Mouse (Mus musculus) liver, embryonic 15.5 days (tissue): ENCODE data around the gene Insm1. TPM values are rescaled to one million over a fixed set of nuclear protein-coding genes. Genes with fewer than 3 reads are reported as not detected.

Experiments
- ATAC-seq: fragments of 200-750 bp; cut with Nextera tagmentation; 2 replicates; pipeline ENCODE4 v1.8.0; 2017; ENCODE audit warnings: moderate number of reproducible peaks, mild to moderate bottlenecking, moderate library complexity; ENCODE audit not compliant: insufficient read depth
- H3K27ac ChIP-seq: fragments of 300-500 bp; sonication (generic); replicated peaks from 2 replicates; pipeline ENCODE4 v1.5.1; 2015; ENCODE audit warnings: mild to moderate bottlenecking, inconsistent platforms
- H3K27me3 ChIP-seq: fragments of 300-500 bp; sonication (generic); 2 replicates; pipeline ENCODE4 v1.6.1; 2015; ENCODE audit warnings: mild to moderate bottlenecking, inconsistent platforms
- H3K36me3 ChIP-seq: fragments of 300-500 bp; sonication (generic); replicated peaks from 2 replicates; pipeline ENCODE4 v1.6.1; 2015; ENCODE audit warnings: moderate library complexity, mild to moderate bottlenecking, inconsistent platforms
- H3K4me1 ChIP-seq: fragments of 300-500 bp; sonication (generic); replicated peaks from 2 replicates; pipeline ENCODE4 v1.6.1; 2015; ENCODE audit warnings: inconsistent platforms
- H3K4me2 ChIP-seq: fragments of 300-500 bp; sonication (generic); 2 replicates; pipeline ENCODE4 v1.6.1; 2015; ENCODE audit warnings: moderate library complexity, mild to moderate bottlenecking, inconsistent platforms
- H3K4me3 ChIP-seq: fragments of 300-500 bp; sonication (generic); replicated peaks from 2 replicates; pipeline ENCODE4 v1.5.1; 2015; ENCODE audit warnings: mild to moderate bottlenecking, inconsistent platforms
- H3K9ac ChIP-seq: fragments of 300-500 bp; sonication (generic); 2 replicates; pipeline ENCODE4 v1.6.1; 2015; ENCODE audit warnings: moderate library complexity, mild to moderate bottlenecking, inconsistent platforms
- H3K9me3 ChIP-seq: fragments of 300-500 bp; sonication (generic); replicated peaks from 2 replicates; pipeline ENCODE4 v1.6.1; 2016; ENCODE audit warnings: inconsistent platforms
- WGBS: fragments of 180-500 bp; shearing (Covaris S2); methylation state at CpG from one replicate; pipeline ENCODE4 v1.1.7; 2015; ENCODE audit warnings: mixed read lengths; ENCODE audit not compliant: insufficient replicate concordance; 5-methylcytosine and 5-hydroxymethylcytosine counted together
- polyA plus RNA-seq: library from polyadenylated mRNA; unstranded; fragments of >200 nt; fragmentation: Nextera tagmentation; extraction: Ambion mirVana; gene quantifications from 2 replicates; pipeline ENCODE4 v1.2.1, GENCODE M21; 2015

The Insm1 gene
- polyA plus RNA-seq, 1 experiment from 2014 or later: not detected

DNA sequence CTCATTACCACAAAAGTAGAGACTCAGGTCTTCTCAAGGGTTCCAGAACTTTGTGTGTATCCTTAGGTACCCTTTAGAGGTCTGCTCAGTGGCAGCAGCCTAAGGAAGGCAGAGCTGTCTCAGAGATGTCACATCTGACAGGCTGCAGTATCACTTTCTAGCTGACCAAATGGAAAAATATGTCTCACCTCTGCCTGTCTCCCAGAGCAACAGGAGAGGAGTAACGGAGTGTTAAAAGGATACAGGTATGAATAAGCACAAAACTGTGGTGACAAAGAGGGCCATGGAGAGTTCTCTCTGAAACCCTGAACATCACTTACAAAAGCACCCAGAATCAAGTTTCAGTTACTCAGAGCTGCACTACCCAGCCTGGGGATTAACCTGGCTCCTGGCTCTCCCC lies 32.7 kb downstream of the Insm1 start:
- no peaks in the 10 kb centered on the region for H3K27me3 ChIP-seq
- H3K4me3 ChIP-seq: no peak overlapping the region
- no peaks in the 10 kb centered on the region for H3K4me1 ChIP-seq
- H3K4me2 ChIP-seq: no peak overlapping the region
- no peak overlapping the region for H3K27ac ChIP-seq
- H3K36me3 ChIP-seq: no peaks in the 10 kb centered on the region
- H3K9me3 ChIP-seq: no peaks in the 10 kb centered on the region
- no peak for ATAC-seq
- H3K9ac ChIP-seq: no peak overlapping the region
- 63% methylated on average over 1 of the region's 1 CpGs for WGBS

DNA sequence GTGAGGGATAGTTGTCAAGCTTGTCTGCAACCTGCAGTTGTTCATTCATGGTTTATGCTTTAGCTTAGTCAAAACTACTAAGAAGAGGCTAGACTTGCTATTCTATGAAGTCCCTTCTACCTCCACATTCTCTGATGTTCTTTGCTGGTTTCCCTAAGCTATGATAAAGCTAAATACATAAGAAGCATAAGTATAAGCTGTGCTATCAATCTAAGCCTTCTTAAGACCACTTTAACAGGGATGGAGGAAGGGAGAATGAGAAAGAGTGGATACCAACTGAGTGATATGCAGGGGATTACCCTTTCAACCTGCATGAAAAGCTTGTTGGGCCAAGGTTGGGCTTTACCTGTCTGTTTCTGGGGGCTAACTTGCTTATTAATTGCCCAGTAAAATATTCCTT lies 33.9 kb downstream of the Insm1 start:
- Histone ChIP-seq H3K9me3 (no peaks in the 10 kb centered on the region), H3K36me3 (no peaks in the 10 kb centered on the region), H3K9ac (no peak overlapping the region), H3K4me1 (no peaks in the 10 kb centered on the region), H3K4me2 (no peak overlapping the region), H3K4me3 (no peak overlapping the region), H3K27ac (no peak overlapping the region), H3K27me3 (no peaks in the 10 kb centered on the region)
- ATAC-seq: no peak

DNA sequence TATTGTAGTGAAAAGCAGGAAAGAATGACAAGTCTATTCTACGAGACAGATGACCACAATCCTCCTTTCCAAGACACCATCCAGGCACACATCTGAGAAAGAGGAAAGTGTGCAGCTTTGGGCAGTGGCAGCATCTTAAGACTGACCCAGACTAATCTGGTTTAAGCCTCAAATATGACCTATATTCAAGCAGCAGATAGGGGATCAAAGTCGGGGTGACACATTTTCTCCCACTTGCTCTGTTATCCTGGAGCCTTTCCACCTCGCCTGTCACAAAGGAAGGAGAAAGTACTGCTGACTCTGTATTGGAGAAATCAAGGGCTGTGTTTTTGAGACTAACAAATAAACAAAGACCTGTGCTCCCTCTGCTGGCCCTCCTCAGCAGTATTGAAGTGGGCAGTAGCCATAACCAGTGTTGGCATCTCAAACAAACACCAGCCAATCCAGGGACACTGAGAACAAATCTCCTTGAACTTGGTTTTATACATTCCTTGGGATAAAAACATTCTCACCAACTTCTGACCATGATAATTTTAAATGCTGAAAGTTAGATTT lies 34.7 kb downstream of the Insm1 start:
- H3K36me3 ChIP-seq: no peaks in the 10 kb centered on the region
- no peak overlapping the region for H3K27ac ChIP-seq
- 52% methylated on average over 3 of the region's 3 CpGs for WGBS
- no peak overlapping the region for H3K4me3 ChIP-seq
- H3K27me3 ChIP-seq: no peaks in the 10 kb centered on the region
- H3K4me2 ChIP-seq: no peak overlapping the region
- no peaks in the 10 kb centered on the region for H3K4me1 ChIP-seq
- no peak overlapping the region for H3K9ac ChIP-seq
- no peaks in the 10 kb centered on the region for H3K9me3 ChIP-seq
- ATAC-seq: no peak

DNA sequence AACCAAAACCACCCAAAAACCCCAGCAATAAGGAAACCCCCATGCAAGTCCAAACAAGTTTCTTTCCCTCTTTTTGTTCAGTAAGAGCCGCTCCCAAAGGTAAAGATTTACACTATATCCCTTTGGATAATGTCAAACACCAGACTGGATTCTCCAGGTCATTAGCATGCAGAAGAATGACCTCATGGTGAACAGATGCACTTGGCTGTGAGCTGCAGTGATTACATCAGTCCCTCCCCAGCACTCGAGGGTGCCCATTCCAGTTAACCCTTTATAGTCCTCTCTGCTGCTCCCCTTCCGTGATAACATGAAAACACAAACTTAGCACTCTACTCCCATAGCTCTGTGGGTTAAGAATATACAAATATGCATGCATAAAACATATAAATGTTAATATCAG lies 35.3 kb downstream of the Insm1 start:
- H3K9ac ChIP-seq: no peak overlapping the region
- no peak for ATAC-seq
- no peak overlapping the region for H3K27ac ChIP-seq
- H3K9me3 ChIP-seq: no peaks in the 10 kb centered on the region
- H3K4me1 ChIP-seq: no peaks in the 10 kb centered on the region
- H3K4me2 ChIP-seq: no peak overlapping the region
- WGBS: 43% methylated on average over 3 of the region's 3 CpGs
- no peak overlapping the region for H3K4me3 ChIP-seq
- no peaks in the 10 kb centered on the region for H3K36me3 ChIP-seq
- H3K27me3 ChIP-seq: no peaks in the 10 kb centered on the region

DNA sequence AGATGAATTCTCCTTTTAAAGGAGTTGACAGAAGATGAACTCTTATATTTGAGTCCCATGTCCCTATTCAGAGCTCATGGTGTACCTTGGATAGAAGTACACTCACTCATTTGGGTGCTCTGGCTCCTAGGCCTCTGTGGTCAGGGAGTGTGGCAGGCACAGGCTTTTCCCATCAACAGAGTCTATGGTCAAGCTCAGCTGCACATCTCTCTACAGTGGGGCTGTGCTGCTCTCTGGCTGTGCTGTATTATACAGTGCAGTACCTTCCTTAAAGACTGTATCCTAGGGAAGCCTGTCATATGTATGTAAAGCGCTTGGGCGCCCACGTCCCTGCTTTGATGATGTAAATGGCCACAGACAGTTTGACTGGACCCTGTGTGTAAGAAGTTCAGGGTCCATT lies 35.9 kb downstream of the Insm1 start:
- 76% methylated on average over 3 of the region's 3 CpGs for WGBS
- no peaks in the 10 kb centered on the region for H3K27me3 ChIP-seq
- no peak for ATAC-seq

DNA sequence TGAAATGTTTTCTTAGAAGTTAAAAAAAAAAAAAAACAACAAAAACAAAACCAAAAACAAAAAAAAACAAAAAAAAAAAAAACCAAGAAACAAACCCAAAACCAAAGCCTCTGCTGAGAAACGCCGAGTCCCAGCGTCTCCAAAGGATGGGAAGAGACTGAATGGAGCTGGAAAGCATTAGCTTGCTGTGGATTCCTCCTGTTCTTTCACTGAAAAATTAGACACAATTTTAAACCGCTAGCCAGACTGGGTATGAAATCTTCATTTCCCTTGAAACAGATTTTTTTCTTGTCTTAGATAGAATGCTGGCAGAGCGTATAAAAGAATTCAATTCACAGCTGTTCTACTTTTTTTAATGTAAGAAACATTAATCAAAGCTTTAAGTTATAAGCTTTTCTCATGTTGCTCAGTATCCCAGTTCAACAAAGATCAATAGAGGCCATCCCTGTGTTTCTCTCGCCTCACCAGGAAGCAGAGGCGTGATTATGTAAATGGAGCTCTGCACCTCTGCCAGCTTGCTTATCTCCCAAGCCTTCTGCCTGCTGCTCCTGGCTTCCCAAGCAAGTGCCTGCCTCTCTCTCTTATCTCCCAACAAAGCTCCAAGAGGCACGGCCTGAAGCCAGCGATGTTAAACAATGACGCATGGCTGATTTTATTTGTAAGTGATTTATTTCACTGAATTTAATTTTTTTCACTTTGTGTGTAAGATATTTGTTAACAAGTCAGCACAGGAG lies 37.2 kb downstream of the Insm1 start:
- WGBS: 45% methylated on average over 10 of the region's 10 CpGs
- ATAC-seq: no peak
- no peak overlapping the region for H3K27ac ChIP-seq
- H3K4me1 ChIP-seq: no peaks in the 10 kb centered on the region
- no peaks in the 10 kb centered on the region for H3K27me3 ChIP-seq
- H3K9me3 ChIP-seq: no peaks in the 10 kb centered on the region
- no peaks in the 10 kb centered on the region for H3K36me3 ChIP-seq
- H3K4me2 ChIP-seq: no peak overlapping the region
- no peak overlapping the region for H3K4me3 ChIP-seq
- H3K9ac ChIP-seq: no peak overlapping the region

More for the DNA sequence above, 35.9 kb downstream of the Insm1 start:
- H3K9ac ChIP-seq: no peak overlapping the region
- no peaks in the 10 kb centered on the region for H3K9me3 ChIP-seq
- H3K27ac ChIP-seq: no peak overlapping the region
- no peaks in the 10 kb centered on the region for H3K4me1 ChIP-seq
- no peaks in the 10 kb centered on the region for H3K36me3 ChIP-seq
- no peak overlapping the region for H3K4me2 ChIP-seq
- no peak overlapping the region for H3K4me3 ChIP-seq

DNA sequence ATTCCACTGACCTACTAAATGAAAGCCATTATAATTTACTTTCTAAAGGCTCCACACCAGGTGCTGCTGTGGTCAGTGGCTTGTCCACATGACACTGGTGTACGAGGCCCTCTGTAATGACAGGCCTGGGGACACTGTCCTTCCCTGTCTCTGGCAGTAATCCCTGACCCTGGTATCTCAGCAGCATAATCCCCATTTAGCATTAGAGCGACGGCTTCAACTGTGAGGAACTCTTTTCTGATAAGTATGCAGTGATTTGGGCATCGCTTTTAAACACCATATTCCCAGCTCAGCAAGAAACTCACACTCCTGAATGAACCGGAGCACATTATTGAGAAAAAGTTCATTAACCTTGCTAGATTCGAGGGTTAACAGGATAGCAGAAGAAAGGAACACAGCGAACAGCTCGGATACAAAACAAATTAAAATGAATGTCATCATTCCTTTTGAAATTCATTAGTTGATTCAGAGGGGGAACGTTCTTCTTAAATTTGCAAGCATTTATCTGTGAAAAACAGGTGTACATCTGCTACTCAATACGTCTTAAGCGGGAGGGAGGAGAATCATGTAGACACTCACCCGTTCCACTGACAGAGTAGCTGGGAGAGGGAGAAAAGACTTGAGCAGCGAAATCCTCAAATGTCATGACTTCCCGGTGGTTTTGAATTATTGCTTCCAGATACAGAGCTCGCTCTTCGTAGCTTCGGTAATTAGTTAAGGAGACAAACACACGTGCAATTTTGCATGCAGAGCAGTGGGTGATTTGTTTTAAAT lies 38.3 kb downstream of the Insm1 start:
- Histone ChIP-seq H3K9ac (no peak overlapping the region), H3K4me3 (no peak overlapping the region), H3K4me1 (no peaks in the 10 kb centered on the region), H3K27ac (no peak overlapping the region), H3K4me2 (no peak overlapping the region), H3K27me3 (no peaks in the 10 kb centered on the region), H3K36me3 (no peaks in the 10 kb centered on the region), H3K9me3 (no peaks in the 10 kb centered on the region)
- no peak for ATAC-seq
- WGBS: 69% methylated on average over 18 of the region's 18 CpGs

DNA sequence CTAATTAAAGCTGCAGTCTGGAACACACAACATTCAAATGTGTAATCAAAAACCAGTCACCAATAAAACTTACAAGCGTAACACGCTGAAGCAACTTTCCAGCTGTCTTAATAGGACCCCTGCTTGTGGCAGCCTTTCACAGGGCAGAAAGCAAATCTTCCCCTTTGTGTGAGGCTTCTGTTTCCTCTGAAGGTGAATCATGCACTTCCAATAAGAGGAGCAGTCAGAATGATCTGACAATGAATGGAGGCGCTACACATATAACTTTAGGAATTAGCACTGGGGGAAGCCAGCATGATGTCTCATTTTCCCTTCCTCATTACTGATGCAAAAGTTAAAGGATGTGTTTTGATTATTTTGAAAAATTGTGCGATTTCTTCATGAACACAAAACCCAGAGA lies 39.4 kb downstream of the Insm1 start:
- Histone ChIP-seq H3K36me3 (no peaks in the 10 kb centered on the region), H3K27me3 (no peaks in the 10 kb centered on the region), H3K9ac (no peak overlapping the region), H3K4me2 (no peak overlapping the region), H3K9me3 (no peaks in the 10 kb centered on the region), H3K4me3 (no peak overlapping the region), H3K27ac (no peak overlapping the region), H3K4me1 (no peaks in the 10 kb centered on the region)
- WGBS: 80% methylated on average over 4 of the region's 4 CpGs
- ATAC-seq: no peak

DNA sequence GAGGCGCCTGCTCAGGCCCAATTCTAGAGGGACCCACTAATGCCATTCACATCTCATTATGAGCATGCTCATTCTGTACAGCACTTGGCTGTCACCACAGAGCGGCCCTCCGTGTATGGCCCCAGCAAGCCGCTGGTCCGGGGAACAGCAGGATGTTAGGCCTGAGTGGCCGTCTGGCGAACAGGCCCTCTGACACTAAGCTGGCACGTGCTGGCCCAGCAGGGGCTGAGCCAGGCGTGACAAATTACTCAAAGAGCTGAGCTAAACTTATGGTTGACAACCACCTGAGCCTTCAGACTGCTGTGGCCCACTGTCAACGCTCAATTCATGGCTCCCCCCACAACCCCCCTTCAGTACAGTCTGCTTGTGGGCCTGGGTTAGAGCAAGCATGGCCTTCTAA lies 40.5 kb downstream of the Insm1 start:
- Histone ChIP-seq H3K9ac (no peak overlapping the region), H3K27ac (no peak overlapping the region), H3K36me3 (no peaks in the 10 kb centered on the region), H3K27me3 (no peaks in the 10 kb centered on the region), H3K4me2 (no peak overlapping the region), H3K9me3 (no peaks in the 10 kb centered on the region), H3K4me3 (no peak overlapping the region), H3K4me1 (no peaks in the 10 kb centered on the region)
- ATAC-seq: no peak
- 60% methylated on average over 10 of the region's 10 CpGs for WGBS

DNA sequence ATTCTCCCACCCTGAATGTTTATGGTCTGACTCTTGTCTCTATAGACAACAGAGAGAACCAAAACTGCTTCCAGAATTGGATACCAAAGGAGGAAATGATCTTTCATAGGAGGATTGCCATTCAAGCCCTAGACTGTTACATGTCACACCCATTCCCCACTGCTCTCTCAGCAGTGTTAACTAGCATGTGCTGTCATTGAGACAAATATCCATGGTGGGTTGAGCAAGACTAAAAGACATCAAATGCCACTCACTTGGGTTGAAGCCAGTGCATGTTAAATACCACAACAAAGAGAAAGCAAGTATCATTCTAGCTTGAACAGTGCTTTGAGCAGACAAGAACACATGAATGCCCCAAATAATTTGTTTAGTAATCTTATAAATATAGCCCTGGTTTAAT lies 41.2 kb downstream of the Insm1 start:
- no peak overlapping the region for H3K9ac ChIP-seq
- no peaks in the 10 kb centered on the region for H3K36me3 ChIP-seq
- no peaks in the 10 kb centered on the region for H3K27me3 ChIP-seq
- no peak overlapping the region for H3K4me2 ChIP-seq
- no peak overlapping the region for H3K4me3 ChIP-seq
- H3K9me3 ChIP-seq: no peaks in the 10 kb centered on the region
- H3K27ac ChIP-seq: no peak overlapping the region
- ATAC-seq: no peak
- no peaks in the 10 kb centered on the region for H3K4me1 ChIP-seq

DNA sequence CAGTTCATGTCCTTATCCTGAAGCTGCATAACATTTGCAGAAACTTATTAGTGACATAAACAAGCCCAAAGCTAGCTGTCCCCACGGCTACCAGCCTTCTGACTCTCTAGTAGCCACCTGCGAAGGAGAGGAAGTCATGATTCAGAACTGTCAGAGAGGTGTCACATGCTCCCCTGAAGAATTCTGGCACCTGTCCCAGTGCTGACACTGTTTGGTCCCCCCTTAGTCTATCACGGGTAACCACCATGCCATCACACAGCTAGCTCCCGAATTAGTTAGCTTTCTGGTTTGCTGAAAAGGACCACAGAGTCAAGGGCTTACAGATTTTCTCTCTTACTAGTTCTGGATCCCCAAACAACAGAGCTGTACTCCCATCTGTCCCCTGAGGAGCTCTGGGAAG lies 43.3 kb downstream of the Insm1 start:
- no peaks in the 10 kb centered on the region for H3K36me3 ChIP-seq
- H3K9me3 ChIP-seq: no peaks in the 10 kb centered on the region
- no peak overlapping the region for H3K27ac ChIP-seq
- 47% methylated on average over 4 of the region's 4 CpGs for WGBS
- H3K27me3 ChIP-seq: no peaks in the 10 kb centered on the region
- no peak for ATAC-seq
- no peak overlapping the region for H3K9ac ChIP-seq
- no peaks in the 10 kb centered on the region for H3K4me1 ChIP-seq
- no peak overlapping the region for H3K4me3 ChIP-seq
- no peak overlapping the region for H3K4me2 ChIP-seq
